Mouse (Mus musculus) heart, postnatal 25 days (tissue): ENCODE results near the gene Cd300e. TPM values are rescaled to one million over a fixed set of nuclear protein-coding genes. Genes with fewer than 3 reads are reported as not detected.
"Not testable (repeated sequence)": the region's sequence is repeated elsewhere in the genome, so short reads cannot be mapped to it uniquely, and the experiment has no call there.

Experiments used
- DNase-seq: peaks from one replicate; pipeline ENCODE4 v3.0.0; 2022; ENCODE audit warnings: low spot score
- intact Hi-C: fragments of 180-260 bp; cut with DNase I; formaldehyde crosslinking; loops from one replicate; pipeline ENCODE4 v1.15.1; 2025
- total RNA-seq, 2 experiments: library from RNA; stranded (reverse); gene quantifications; 2 replicates each; pipeline ENCODE4 v1.2.3; 2021

Gene Cd300e
- total RNA-seq, 2 experiments from 2014 or later = 0.28 to 0.42 TPM

DNA sequence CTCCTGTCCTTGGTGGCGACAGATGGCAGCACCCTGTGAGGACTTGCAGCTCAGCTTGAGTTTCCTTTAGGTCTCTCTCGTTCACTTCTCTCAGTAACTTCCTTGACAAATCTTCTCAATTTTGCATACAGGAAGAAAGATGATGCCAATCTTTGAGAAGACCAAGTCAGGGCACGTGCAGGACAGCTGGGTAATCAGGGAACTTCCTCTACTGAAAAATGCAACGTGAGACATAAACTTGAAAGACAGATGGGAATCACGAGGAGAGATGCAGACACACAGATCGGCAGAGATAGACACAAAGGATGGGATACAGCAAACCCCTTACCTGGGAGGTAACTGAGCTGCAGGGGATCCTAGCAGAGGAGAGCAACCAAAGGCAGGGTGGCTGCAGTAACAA lies 35.1 kb downstream of the Cd300e start, which contains the start of gene Cd300ld4:
Gene Cd300ld4 (minus strand): TSS at position 101 of the 400 bp plus-strand sequence.
- intact Hi-C loops, DNase-seq: not testable (repeated sequence)

DNA sequence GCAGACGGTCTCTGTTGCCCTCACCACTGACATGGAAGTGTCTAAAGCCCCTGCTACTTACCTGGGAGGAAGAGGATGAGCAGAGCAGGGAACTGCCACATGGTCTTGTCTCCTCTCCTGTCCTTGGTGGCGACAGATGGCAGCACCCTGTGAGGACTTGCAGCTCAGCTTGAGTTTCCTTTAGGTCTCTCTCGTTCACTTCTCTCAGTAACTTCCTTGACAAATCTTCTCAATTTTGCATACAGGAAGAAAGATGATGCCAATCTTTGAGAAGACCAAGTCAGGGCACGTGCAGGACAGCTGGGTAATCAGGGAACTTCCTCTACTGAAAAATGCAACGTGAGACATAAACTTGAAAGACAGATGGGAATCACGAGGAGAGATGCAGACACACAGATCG lies 45.9 kb downstream of the Cd300e start, which contains the start of gene Cd300ld2:
Gene Cd300ld2 (minus strand): TSS at position 101 of the 400 bp plus-strand sequence.
- DNase-seq, intact Hi-C loops: not testable (repeated sequence)

- no peak for DNase-seq
- intact Hi-C loops = no loop called here
These were observed 57.9 kb downstream of the Cd300e start for GRCm38 (mm10) chr11:115004070-115004469.

Other genes with a start within 250 kb of the Cd300e start
- 1 to 10 TPM; 6.4 to 9.7 TPM for gene Gprc5c, start 211.0 kb downstream of the Cd300e start, total RNA-seq
- gene Cd300a, start 172.1 kb downstream of the Cd300e start, total RNA-seq = under 1 TPM; 0.81 to 0.99 TPM
- 1 to 10 TPM; 1.0 to 1.2 TPM for gene Cd300lb, start 127.8 kb downstream of the Cd300e start, total RNA-seq
- gene Cd300c, start 93.0 kb downstream of the Cd300e start, total RNA-seq = not detected
- gene Cd300ld, start 72.3 kb downstream of the Cd300e start, total RNA-seq = 1 to 10 TPM; 1.1 to 1.2 TPM
- 1 to 10 TPM; 1.4 to 2.2 TPM for gene Cd300c2, start 60.3 kb downstream of the Cd300e start, total RNA-seq
- not detected for gene Cd300ld2, start 46.0 kb downstream of the Cd300e start, total RNA-seq
- under 1 TPM in 1 of 2 experiments, not detected in 1; 0.50 TPM for gene Cd300ld4, start 35.2 kb downstream of the Cd300e start, total RNA-seq
- 1 to 10 TPM; 1.2 to 1.9 TPM for gene Cd300ld5, start 24.4 kb downstream of the Cd300e start, total RNA-seq
- 1 to 10 TPM; 9.0 to 9.7 TPM for gene Cd300ld3, start 13.8 kb downstream of the Cd300e start, total RNA-seq
- gene Rab37, start 29.3 kb upstream of the Cd300e start, total RNA-seq = under 1 TPM; 0.67 to 0.75 TPM
- under 1 TPM in 1 of 2 experiments, not detected in 1; 0.28 TPM for gene Cd300lf, start 71.8 kb upstream of the Cd300e start, total RNA-seq
- gene Slc9a3r1, start 101.2 kb upstream of the Cd300e start, total RNA-seq = 10 to 100 TPM; 10.1 to 12.9 TPM
- 10 to 100 TPM; 10.0 to 10.5 TPM for gene Tmem104, start 125.3 kb upstream of the Cd300e start, total RNA-seq
- gene Nat9, start 125.7 kb upstream of the Cd300e start, total RNA-seq = 10 to 100 TPM; 19.3 to 23.0 TPM
- under 1 TPM; 0.10 to 0.34 TPM for gene Grin2c, start 205.1 kb upstream of the Cd300e start, total RNA-seq
- gene Fdxr, start 214.9 kb upstream of the Cd300e start, total RNA-seq = 1 to 10 TPM; 7.9 to 8.2 TPM
- 1 to 10 TPM; 1.1 to 1.5 TPM for gene Fads6, start 235.5 kb upstream of the Cd300e start, total RNA-seq
- gene Otop2, start 245.0 kb upstream of the Cd300e start, total RNA-seq = not detected